Mouse (Mus musculus) bone marrow, adult 2 months (tissue): ENCODE results near the gene Olfr374.

ENCODE experiments used
- CTCF ChIP-seq: fragments of 200-500 bp; IDR thresholded peaks from 2 replicates; pipeline ENCODE4 v1.5.1; 2011; ENCODE audit warnings: low read length, control low read depth; ENCODE audit not compliant: control insufficient read depth, insufficient read depth
- POLR2A ChIP-seq: fragments of 200-500 bp; IDR thresholded peaks from 2 replicates; pipeline ENCODE4 v1.6.1; 2011; ENCODE audit warnings: low read depth, mild to moderate bottlenecking, control low read depth, low read length, borderline replicate concordance; ENCODE audit not compliant: control insufficient read depth

- peak; percentile 89 for TF ChIP-seq POLR2A
- TF ChIP-seq CTCF: no peak
Observed at GRCm38 (mm10) chr8:72134756-72135445, 28.1 kb downstream of the Olfr374 start, which contains the start of gene Tpm4.
